Mouse (Mus musculus): ENCODE measurements at regions not wholly inside any gene's neighbourhood (a gene's known extent, or its start where the extent isn't known, plus 50 kb on each side); places are given as distances from the start of the nearest gene placed in this dataset.
"Not testable (repeated sequence)": the region's sequence is repeated elsewhere in the genome, so short reads cannot be mapped to it uniquely, and the experiment has no call there.

GRCm38 (mm10) chr14:87215099-87215498 is 74.1 kb upstream of the Diaph3 start:
- peak; percentile 61 for DNase-seq

GRCm38 (mm10) chr14:87217042-87217441 is 76.0 kb upstream of the Diaph3 start:
- DNase-seq: no peak

- DNase-seq: no peak
Measured at GRCm38 (mm10) chr14:87219975-87220374, 78.9 kb upstream of the Diaph3 start.

- DNase-seq: no peak
Measured at GRCm38 (mm10) chr14:87224870-87225269, 83.8 kb upstream of the Diaph3 start.

- no peak for DNase-seq
Measured at GRCm38 (mm10) chr14:87249258-87249657, 108.2 kb upstream of the Diaph3 start.

GRCm38 (mm10) chr14:87255484-87256208 is 114.6 kb upstream of the Diaph3 start:
- no peak for DNase-seq

GRCm38 (mm10) chr14:87261726-87262125 is 120.7 kb upstream of the Diaph3 start:
- no peak for DNase-seq

GRCm38 (mm10) chr14:87264826-87265225 is 123.8 kb upstream of the Diaph3 start:
- DNase-seq: no peak

- DNase-seq: no peak
Measured at GRCm38 (mm10) chr14:87266309-87266708, 125.3 kb upstream of the Diaph3 start.

GRCm38 (mm10) chr14:87289266-87289665 is 127.2 kb upstream of the Tdrd3 start:
- not testable (repeated sequence) for DNase-seq

- DNase-seq: no peak
Measured at GRCm38 (mm10) chr14:87289708-87290243, 126.7 kb upstream of the Tdrd3 start.

GRCm38 (mm10) chr14:87295206-87295605 is 121.2 kb upstream of the Tdrd3 start:
- no peak for DNase-seq

GRCm38 (mm10) chr14:87297160-87297559 is 119.3 kb upstream of the Tdrd3 start:
- DNase-seq: no peak

- DNase-seq: no peak
Measured at GRCm38 (mm10) chr14:87300838-87301237, 115.6 kb upstream of the Tdrd3 start.

- DNase-seq: no peak
Measured at GRCm38 (mm10) chr14:87301564-87301963, 114.9 kb upstream of the Tdrd3 start.

GRCm38 (mm10) chr14:87305481-87305880 is 111.0 kb upstream of the Tdrd3 start:
- DNase-seq: no peak

- DNase-seq: no peak
Measured at GRCm38 (mm10) chr14:87306011-87306410, 110.4 kb upstream of the Tdrd3 start.

GRCm38 (mm10) chr14:87308016-87308415 is 108.4 kb upstream of the Tdrd3 start:
- DNase-seq: no peak

- no peak for DNase-seq
Measured at GRCm38 (mm10) chr14:87312318-87312717, 104.1 kb upstream of the Tdrd3 start.

GRCm38 (mm10) chr14:87314999-87315732 is 101.3 kb upstream of the Tdrd3 start:
- DNase-seq: peak; percentile 66

GRCm38 (mm10) chr14:87327841-87328240 is 88.6 kb upstream of the Tdrd3 start:
- DNase-seq: no peak

GRCm38 (mm10) chr14:87337950-87338526 is 78.4 kb upstream of the Tdrd3 start:
- no peak for DNase-seq

- no peak for DNase-seq
Measured at GRCm38 (mm10) chr14:87344540-87344939, 71.9 kb upstream of the Tdrd3 start.
